Mouse (Mus musculus) bone marrow, adult 2 months (tissue): Measurements from ENCODE around the gene Tubgcp6.

ENCODE experiments used
- CTCF ChIP-seq: fragments of 200-500 bp; IDR thresholded peaks from 2 replicates; pipeline ENCODE4 v1.5.1; 2011; ENCODE audit warnings: low read length, control low read depth; ENCODE audit not compliant: control insufficient read depth, insufficient read depth
- POLR2A ChIP-seq: fragments of 200-500 bp; IDR thresholded peaks from 2 replicates; pipeline ENCODE4 v1.6.1; 2011; ENCODE audit warnings: low read depth, mild to moderate bottlenecking, control low read depth, low read length, borderline replicate concordance; ENCODE audit not compliant: control insufficient read depth

DNA sequence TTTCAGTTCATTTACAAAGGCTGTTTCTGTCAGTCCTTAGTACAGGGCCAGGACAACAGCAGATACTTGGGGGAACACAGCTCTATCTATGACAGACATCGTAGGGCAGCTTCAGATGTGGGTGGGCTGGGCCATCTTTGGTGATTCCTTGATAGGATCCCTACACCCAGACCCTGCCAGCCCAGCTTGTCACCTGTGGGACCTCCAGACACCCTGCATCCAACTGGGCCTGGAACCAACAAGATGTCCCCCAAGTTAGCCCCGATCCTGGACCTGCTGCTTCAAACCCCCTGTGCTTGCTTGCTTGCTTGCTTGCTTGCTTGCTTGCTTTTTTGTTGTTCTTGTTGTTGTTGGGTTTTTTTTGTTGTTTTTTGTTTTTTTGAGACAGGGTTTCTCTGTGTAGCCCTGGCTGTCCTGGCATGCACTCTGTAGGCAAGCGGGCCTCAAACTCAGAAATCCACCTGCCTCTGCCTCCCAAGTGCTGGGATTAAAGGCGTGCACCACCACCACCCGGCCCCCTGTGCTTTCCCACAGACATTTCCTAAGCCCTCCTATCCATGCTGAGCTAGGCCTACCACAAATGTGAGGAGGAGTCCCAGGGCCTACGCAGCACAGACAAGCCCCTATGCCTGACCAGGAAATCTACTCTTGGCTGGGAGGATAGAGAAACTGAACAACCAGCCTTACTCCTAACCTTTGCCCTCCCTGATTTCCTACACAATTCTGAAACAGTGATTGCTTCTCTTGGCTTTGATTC, 61.0 kb downstream of the Tubgcp6 start:
- TF ChIP-seq POLR2A, result no peak
- TF ChIP-seq CTCF, result no peak
